Mouse (Mus musculus) G1E (cell line): Measurements from ENCODE around the gene Il1f9. TPM values are rescaled to one million over a fixed set of nuclear protein-coding genes. Genes with fewer than 3 reads are reported as not detected.

Experiments used
- ATAC-seq: 2 replicates; pipeline ENCODE4 v1.8.0; 2016; ENCODE audit warnings: mild to moderate bottlenecking; ENCODE audit not compliant: insufficient number of reproducible peaks, poor library complexity, low FRiP score, severe bottlenecking; ENCODE audit errors: extremely low read depth
- DNase-seq: peaks from one replicate; pipeline ENCODE4 v3.0.0; 2012; ENCODE audit warnings: low spot score
- H3K27me3 ChIP-seq: 2 replicates; pipeline ENCODE4 v1.6.1; 2012; ENCODE audit warnings: mild to moderate bottlenecking, low read length, inconsistent platforms; ENCODE audit not compliant: insufficient read depth
- H3K36me3 ChIP-seq: replicated peaks from 2 replicates; pipeline ENCODE3; 2012; ENCODE audit warnings: mild to moderate bottlenecking, inconsistent platforms
- H3K4me1 ChIP-seq: 2 replicates; pipeline ENCODE4 v1.6.1; 2012; ENCODE audit warnings: low read depth, low read length, inconsistent platforms, mixed read lengths; ENCODE audit not compliant: insufficient read depth
- H3K4me3 ChIP-seq: 2 replicates; pipeline ENCODE4 v1.5.1; 2012; ENCODE audit warnings: low read depth, mild to moderate bottlenecking, inconsistent platforms, low read length, moderate library complexity, mixed read lengths
- H3K9me3 ChIP-seq: replicated peaks from 2 replicates; pipeline ENCODE4 v1.6.1; 2012; ENCODE audit warnings: inconsistent platforms
- CTCF ChIP-seq: IDR thresholded peaks from 2 replicates; pipeline ENCODE4 v1.5.1; 2012; ENCODE audit warnings: low read depth, low read length, inconsistent platforms, mixed read lengths
- GATA1 ChIP-seq: IDR thresholded peaks from 2 replicates; pipeline ENCODE4 v1.6.1; 2012; ENCODE audit warnings: borderline replicate concordance, low read length, inconsistent platforms, mixed read lengths
- GATA2 ChIP-seq: IDR thresholded peaks from 2 replicates; pipeline ENCODE4 v1.6.1; 2012; ENCODE audit warnings: low read depth, low read length, inconsistent platforms, borderline replicate concordance
- POLR2AphosphoS5 ChIP-seq: IDR thresholded peaks from 2 replicates; pipeline ENCODE4 v1.6.1; 2012; ENCODE audit warnings: low read depth, low read length, inconsistent platforms; ENCODE audit not compliant: insufficient replicate concordance
- TAL1 ChIP-seq: conservative IDR thresholded peaks from 2 replicates; pipeline ENCODE4 v1.6.1; 2012; ENCODE audit warnings: low read depth, low read length, inconsistent platforms, mixed read lengths
- polyA plus RNA-seq: library from polyadenylated mRNA; stranded (reverse); fragments of >175 nt; gene quantifications from 2 replicates; pipeline ENCODE4 v1.2.3, GENCODE M21; 2012
- total RNA-seq, 2 experiments: library from RNA; stranded (forward) in 1 of 2; stranded (reverse) in 1 of 2; fragments of 200-1000 nt in 1 of 2; fragments of >200 nt in 1 of 2; fragmentation: Nextera tagmentation in 1 of 2; gene quantifications; 2 replicates each; pipeline ENCODE4 v1.2.3; 2014 to 2017

Il1f9 gene
- total and polyA plus RNA-seq, 3 experiments: not detected

GRCm38 (mm10) chr2:24215118-24215517 is 28.8 kb downstream of the Il1f9 start, which contains the start of gene Il1f6:
TSS of gene Il1f6 (plus strand) at chr2:24215418.
- no peaks in the 10 kb centered on the region for H3K9me3 ChIP-seq
- ATAC-seq: no peak

GRCm38 (mm10) chr2:24227191-24227590 is 40.9 kb downstream of the Il1f9 start:
- Histone ChIP-seq H3K36me3 (no peaks in the 10 kb centered on the region), H3K9me3 (no peaks in the 10 kb centered on the region), H3K4me3 (no peak overlapping the region), H3K4me1 (no peaks in the 10 kb centered on the region), H3K27me3 (0 out of 2 replicates have a peak, but pooled peaks cover 3% of the 10 kb centered on the region)
- DNase-seq (no peak), ATAC-seq (no peak)
- TF ChIP-seq CTCF (no peak), TAL1 (no peak), GATA2 (no peak), POLR2AphosphoS5 (no peak), GATA1 (no peak)

More at GRCm38 (mm10) chr2:24215118-24215517, 28.8 kb downstream of the Il1f9 start, which contains the start of gene Il1f6:
- H3K27me3 ChIP-seq: no peaks in the 10 kb centered on the region
- TF ChIP-seq GATA1 (no peak), POLR2AphosphoS5 (no peak), GATA2 (no peak), CTCF (no peak), TAL1 (no peak)
- H3K4me3 ChIP-seq: no peak within 1 kb of the TSS
- no peaks in the 10 kb centered on the region for H3K36me3 ChIP-seq
- DNase-seq: no peak
- no peaks in the 10 kb centered on the region for H3K4me1 ChIP-seq

Other genes with a start within 250 kb of the Il1f9 start
- not detected in 2 replicates for gene Hnmt, start 137.1 kb upstream of the Il1f9 start, total RNA-seq (2014; fragmentation: Nextera tagmentation)
- not detected in 2 replicates for gene Hnmt, start 137.1 kb upstream of the Il1f9 start, total RNA-seq (2017)
- not detected in 2 replicates for gene Hnmt, start 137.1 kb upstream of the Il1f9 start, polyA plus RNA-seq
- not detected in 2 replicates for gene Tbpl2, start 89.9 kb upstream of the Il1f9 start, total RNA-seq (2014; fragmentation: Nextera tagmentation)
- gene Tbpl2, start 89.9 kb upstream of the Il1f9 start, total RNA-seq (2017): not detected in 2 replicates
- gene Tbpl2, start 89.9 kb upstream of the Il1f9 start, polyA plus RNA-seq: not detected in 2 replicates
- gene Il1f8, start 33.3 kb upstream of the Il1f9 start, total RNA-seq (2014; fragmentation: Nextera tagmentation): not detected in 2 replicates
- gene Il1f8, start 33.3 kb upstream of the Il1f9 start, total RNA-seq (2017): 0.11 TPM in 1 of 2 replicates, not detected in the other
- gene Il1f8, start 33.3 kb upstream of the Il1f9 start, polyA plus RNA-seq: not detected in 2 replicates
- not detected in 2 replicates for gene Il1f6, start 28.9 kb downstream of the Il1f9 start, total RNA-seq (2014; fragmentation: Nextera tagmentation)
- gene Il1f6, start 28.9 kb downstream of the Il1f9 start, total RNA-seq (2017): not detected in 2 replicates
- gene Il1f6, start 28.9 kb downstream of the Il1f9 start, polyA plus RNA-seq: not detected in 2 replicates
- gene Il1f5, start 90.5 kb downstream of the Il1f9 start, total RNA-seq (2014; fragmentation: Nextera tagmentation): not detected in 2 replicates
- 0.22 and 0.41 TPM in 2 replicates for gene Il1f5, start 90.5 kb downstream of the Il1f9 start, total RNA-seq (2017)
- not detected in 2 replicates for gene Il1f5, start 90.5 kb downstream of the Il1f9 start, polyA plus RNA-seq
- gene Il1f10, start 104.7 kb downstream of the Il1f9 start, total RNA-seq (2014; fragmentation: Nextera tagmentation): not detected in 2 replicates
- gene Il1f10, start 104.7 kb downstream of the Il1f9 start, total RNA-seq (2017): not detected in 2 replicates
- gene Il1f10, start 104.7 kb downstream of the Il1f9 start, polyA plus RNA-seq: not detected in 2 replicates
- gene Il1rn, start 150.4 kb downstream of the Il1f9 start, total RNA-seq (2014; fragmentation: Nextera tagmentation): not detected in 2 replicates
- 0.22 TPM in 1 of 2 replicates, not detected in the other for gene Il1rn, start 150.4 kb downstream of the Il1f9 start, total RNA-seq (2017)
- not detected in 2 replicates for gene Il1rn, start 150.4 kb downstream of the Il1f9 start, polyA plus RNA-seq
- gene Psd4, start 181.1 kb downstream of the Il1f9 start, total RNA-seq (2014; fragmentation: Nextera tagmentation): 0.38 TPM in 1 of 2 replicates, not detected in the other
- gene Psd4, start 181.1 kb downstream of the Il1f9 start, total RNA-seq (2017): 0.11 and 0.41 TPM in 2 replicates
- 0.06 and 0.11 TPM in 2 replicates for gene Psd4, start 181.1 kb downstream of the Il1f9 start, polyA plus RNA-seq